Mouse (Mus musculus) testis, postnatal 14 days (tissue): ENCODE measurements around the gene Cd300e.
"Not testable (repeated sequence)": the region's sequence is repeated elsewhere in the genome, so short reads cannot be mapped to it uniquely, and the experiment has no call there.

Experiments used
- DNase-seq: peaks from one replicate; pipeline ENCODE4 v3.0.0; 2021; ENCODE audit warnings: low spot score

The Cd300e gene

DNA sequence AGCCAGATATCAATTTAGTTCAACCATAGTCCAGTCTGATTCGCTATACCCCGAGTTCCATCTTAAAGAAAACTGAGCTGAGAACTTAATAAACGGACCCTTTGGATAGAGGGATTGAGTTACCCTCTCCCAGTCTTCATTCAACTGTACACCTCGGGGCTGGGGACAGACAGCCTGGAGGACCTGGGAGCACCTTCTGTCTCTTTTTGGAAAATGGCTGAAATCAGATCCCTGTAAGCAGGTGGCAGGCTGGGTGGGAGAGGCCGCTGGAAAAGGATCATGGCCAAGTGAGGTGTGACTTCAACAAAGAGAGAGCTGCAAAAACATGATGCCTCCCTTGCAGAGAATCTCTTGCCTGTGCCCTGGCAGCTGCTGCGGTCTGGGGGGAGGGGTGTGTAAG lies 20.2 kb upstream of the Cd300e start:
- DNase-seq, result no peak

DNA sequence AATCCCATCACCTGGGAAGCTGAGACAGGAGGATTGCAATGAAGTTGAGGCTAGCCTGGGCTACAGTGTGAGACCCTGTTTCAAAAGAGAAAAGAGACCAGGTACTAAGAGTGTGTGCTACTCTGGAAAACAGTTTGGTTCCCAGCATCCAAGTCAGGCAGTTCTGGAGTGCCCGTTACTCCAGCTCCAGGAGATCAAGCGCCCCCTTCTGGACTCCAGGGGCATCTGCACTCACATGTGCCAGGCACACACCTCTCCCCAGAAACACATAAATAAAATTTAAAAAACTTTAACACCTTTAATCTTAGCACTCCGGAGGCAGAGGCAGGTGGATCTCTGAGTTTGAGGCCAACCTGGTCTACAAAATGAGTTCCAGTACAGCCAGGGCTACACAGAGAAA lies 19.4 kb upstream of the Cd300e start:
- no peak for DNase-seq

DNA sequence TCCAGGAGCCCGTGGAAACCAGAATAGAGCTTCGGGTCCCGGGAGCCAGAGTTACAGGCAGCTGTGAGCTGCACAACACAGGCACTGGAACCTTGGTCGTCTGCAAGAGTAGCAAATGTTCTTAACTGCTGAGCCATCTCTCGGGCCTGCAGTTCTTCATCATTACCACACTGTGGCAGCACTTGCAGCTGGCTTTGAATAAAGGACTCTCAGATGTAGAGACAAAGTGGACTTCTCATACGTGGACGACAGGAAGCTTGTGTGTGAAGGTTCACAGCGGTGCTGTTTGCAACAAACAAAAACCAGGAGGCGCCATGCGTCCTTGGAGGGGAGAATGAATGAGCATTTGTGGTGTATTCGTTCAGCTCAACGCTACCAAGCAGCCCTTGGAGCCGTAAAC lies 18.9 kb upstream of the Cd300e start:
- peak; percentile 26 for DNase-seq

DNA sequence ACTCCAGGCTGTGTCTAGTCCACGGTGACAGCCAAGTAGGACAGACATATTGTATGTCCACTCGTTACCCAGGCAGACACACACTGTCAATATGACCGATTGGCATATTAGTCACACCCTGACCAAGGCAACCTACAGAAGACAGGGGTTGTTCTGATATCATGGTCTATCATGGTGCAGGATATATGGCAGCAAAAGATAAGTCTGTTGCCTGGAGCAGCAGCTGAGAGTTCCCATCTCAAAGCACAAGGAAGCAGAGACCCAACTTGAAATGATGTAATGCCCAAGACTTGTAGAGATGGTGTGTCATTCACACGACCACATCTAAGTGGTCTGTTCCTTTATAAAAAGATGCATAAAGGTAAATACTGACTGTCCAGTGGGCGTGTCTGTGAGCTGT lies 16.7 kb upstream of the Cd300e start:
- no peak for DNase-seq

DNA sequence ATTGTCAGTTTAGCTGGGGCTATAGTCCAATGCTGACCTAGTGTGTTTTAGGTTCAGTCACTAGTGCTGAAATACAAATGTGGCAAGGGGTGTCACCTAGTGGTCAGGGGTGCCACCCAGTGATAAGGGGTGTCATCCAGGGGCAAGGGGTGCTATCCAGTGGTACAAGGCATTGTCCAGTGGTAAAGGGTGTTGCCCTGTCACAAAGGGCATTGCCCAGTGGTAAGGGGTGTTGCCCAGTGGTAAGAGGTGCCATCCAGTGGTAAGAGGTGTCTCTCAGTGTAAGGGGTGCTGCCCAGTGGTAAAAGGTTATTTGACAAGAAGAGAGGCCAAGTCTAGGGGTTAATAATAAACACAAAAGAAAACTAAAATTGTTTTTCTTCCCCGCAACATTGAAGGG lies 15.5 kb upstream of the Cd300e start:
- no peak for DNase-seq

DNA sequence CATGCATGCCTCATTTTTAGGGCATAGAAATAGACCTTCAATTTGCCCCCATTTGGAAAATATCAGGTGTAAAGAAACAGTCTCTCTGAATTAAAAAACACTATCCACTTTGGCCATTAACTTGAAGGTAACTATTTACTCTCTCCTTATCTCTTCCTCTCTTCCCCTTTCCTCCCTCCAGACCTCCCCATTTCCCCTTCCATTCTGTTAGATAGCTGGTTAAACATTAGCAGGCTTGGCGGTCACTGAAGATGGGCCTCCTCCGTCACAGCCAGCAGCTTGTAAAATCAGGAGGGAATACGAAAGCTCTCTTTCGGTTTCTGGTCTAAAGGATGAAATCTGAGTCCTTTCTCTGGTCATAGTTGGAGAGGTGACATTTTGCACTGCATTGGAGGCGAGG lies 13.9 kb upstream of the Cd300e start:
- no peak for DNase-seq

DNA sequence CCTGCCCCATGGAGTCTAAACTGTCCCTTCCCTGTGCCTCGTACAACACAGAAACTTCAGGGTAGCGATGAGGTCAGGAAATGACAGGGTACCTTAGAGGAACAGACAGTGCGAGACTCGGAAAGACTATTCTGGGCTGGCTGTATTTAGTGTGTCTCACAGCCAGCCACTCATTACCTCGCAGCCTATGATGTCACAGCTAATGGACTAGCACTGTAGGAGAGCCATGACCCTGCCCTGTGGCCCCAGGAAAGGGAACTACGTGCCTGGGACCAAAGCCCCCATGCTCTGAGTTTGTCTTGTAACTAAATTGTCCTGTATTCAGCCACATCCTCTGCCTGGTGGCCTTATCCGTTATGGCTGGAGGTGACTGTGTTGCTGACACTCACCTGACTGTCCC lies 13.4 kb upstream of the Cd300e start:
- DNase-seq, result no peak

DNA sequence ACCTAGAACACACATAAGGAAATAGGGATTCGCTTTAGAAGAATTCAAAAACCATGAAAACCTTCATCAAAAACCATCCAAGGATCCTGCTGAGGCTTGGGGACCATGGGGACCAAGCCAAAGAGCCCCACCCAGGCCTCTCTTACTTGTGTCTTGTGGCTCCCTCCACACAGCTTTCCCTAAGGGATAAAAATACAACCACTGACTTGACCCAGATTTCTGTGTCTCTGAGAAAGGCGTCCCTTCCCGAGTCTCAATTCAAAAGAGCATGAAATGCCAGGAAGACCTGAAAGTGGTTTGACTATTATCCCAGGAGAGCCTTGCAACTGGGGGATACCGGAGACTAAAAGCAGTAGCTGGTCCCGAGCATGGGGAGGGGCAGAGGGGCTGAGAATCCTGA lies 11.0 kb upstream of the Cd300e start:
- DNase-seq, result no peak

DNA sequence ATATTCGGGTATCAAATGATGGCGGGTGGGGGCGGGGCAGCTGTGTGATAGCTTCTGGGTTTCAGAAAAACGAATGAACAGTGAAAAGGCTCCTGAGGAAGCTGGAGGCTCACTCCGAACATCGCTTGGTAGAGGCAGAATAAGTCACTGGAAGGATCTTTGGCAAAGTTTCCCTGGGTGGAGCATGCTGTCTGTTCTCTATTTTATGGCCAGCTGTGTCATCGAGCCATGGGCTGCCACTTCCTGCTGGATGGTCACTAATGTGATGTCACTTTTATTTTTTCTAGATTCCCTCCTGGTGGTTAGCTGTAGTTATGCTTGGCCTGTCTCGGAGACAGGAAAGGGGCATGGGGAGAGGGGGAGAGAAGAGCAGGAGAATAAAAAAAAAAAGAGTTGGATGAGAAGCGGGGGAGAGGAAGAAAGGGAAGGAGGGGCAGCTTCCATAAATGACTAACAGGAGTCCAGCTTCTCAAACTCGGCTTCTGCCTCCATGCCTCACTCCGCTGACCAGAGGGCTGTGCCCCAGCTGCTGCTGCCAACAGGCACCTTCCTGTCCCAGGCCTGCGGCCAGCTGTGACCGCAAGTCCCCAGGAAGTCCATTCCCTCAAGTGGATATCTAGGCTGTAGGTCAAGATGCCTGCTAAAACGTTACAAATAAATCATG lies 9.8 kb upstream of the Cd300e start:
- DNase-seq, result no peak

DNA sequence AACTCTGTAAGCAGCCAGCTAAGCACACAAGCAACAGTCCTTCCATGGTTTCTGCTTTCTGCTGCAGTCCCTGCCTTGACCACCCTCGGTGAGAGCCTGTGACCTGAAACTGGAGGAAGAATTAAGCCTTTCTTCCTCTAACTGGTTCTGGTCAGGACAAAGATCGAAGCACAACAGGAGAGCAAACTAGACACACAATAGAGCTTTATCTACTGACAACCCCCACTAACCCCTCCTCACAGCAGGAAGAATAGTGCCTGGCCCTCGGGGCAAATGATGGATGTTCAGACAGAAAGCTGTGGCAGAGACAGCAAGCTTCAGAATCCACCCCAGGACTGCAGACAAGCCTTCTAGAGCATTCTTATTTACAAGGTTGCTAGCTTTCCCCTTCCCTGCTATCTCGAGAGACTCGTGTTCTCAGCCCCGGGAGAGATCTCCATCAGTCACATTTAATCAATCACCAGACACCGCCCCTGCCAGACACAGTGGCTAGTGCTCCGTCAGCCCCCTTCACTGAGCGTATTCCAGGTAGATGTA lies 9.1 kb upstream of the Cd300e start:
- DNase-seq, result no peak

DNA sequence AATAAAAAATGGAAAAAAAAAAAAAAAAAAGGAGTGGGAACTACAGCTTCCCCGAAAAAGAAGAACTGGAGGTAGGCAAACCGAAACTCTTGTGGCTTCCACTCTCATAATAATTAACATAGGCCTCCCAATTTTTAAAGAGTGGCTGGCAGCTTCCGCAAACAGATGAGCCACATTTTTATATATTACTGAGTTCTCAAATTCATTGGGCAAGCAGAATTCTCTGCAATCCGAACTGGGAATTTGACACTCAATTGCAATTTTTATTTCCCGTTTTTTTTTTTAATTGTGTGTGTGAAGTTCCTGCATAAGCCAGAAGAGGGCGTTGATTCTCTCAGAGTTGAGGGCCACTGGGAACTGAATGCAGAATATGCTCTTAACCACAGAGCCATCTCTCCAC lies 4.8 kb upstream of the Cd300e start:
- DNase-seq, result no peak

DNA sequence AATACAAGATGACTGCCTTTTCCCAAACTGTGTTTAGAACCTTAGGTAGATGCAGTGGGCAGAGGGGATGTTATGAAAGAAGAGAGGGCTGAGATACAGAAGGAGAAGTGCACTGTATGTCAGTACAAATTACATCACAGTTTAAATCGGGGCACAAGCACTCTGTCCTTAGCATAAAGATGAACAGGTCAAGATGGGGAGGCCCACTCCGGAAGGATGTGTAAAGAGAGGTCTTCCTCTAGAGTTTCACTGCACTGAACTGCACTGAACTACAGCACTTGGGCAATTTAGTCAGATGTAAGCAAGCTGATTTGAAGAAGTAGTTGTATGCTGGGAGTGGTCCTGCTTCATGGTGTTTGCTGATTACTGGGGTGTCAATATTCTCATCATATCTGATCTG lies 2.2 kb downstream of the Cd300e start:
- DNase-seq, result no peak

DNA sequence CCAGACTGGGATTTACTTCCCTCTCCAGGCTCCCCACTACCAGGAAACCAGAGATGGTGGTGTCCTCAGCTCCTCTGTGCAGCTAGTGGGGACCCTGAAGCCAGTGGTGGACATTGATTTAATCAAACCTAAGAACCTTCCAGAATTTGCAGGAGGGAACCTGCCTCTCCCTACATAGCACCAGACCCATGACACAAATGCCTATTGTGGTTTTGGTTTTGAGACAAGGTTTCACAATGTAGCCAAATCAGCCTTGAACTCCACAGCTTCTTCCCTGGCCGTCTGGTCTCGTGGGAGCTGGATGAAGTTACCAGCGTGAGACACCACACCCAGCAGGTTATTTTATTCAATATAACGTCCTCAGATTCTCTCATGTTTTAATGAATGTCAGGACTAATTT lies 3.3 kb downstream of the Cd300e start:
- DNase-seq, result peak; percentile 50

DNA sequence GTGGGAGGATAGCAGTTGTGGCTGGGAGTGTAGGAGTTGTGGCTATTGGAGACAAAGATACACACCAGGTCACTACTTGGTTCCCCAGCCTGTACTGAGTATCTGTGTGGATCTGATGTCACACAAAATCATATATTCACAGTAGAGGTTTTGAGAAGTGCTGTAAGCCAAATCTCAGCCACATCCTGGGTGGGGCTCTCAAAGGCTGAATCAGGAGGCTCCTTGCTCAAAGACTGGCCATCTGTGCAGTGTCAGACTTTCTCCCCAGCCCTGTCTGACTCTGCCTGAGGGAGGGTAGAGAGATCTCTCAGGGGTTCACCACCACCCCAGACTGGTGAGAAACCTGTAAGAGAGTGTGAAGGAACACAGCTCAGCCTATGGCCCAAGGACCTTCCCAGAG lies 7.4 kb downstream of the Cd300e start:
- DNase-seq, result no peak

DNA sequence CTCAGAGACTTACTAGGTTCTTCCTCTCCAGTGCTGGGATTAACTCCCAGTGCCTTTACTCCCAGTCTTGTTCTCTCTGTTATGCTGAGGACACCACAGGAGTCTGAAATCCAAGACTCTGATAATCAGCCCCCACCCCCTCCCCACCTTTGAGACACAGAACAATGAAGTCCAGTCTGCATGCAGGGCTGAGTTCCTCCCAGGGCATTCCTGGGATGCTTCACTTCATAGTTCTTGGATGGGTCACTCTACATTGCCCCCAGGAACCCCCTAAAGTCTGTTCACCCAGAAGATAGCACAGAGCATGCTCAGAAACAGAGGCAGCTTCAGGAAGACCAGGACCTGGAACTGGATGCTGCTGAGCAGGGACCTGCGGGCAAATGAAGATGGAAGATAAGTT lies 9.0 kb downstream of the Cd300e start:
- DNase-seq, result no peak

DNA sequence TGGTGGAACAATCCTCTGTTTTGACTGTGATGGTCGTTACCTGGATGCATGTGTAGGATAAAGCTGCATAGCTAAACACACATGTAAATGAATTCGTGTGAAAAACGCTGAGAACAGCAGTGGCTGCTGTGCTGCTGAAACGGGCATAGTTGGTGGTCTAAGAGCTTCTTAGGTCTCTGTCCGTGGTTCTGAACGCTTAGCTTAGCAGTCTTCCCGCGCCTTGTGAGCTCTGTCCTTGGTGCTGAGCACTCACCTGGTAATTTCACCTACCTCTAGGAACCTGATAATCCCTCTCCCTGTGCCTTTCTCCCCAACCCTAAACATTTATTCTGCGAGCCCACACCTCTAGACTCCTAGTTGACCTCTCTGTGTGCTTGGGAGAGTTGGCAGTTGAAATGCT lies 9.8 kb downstream of the Cd300e start:
- peak; percentile 56 for DNase-seq

DNA sequence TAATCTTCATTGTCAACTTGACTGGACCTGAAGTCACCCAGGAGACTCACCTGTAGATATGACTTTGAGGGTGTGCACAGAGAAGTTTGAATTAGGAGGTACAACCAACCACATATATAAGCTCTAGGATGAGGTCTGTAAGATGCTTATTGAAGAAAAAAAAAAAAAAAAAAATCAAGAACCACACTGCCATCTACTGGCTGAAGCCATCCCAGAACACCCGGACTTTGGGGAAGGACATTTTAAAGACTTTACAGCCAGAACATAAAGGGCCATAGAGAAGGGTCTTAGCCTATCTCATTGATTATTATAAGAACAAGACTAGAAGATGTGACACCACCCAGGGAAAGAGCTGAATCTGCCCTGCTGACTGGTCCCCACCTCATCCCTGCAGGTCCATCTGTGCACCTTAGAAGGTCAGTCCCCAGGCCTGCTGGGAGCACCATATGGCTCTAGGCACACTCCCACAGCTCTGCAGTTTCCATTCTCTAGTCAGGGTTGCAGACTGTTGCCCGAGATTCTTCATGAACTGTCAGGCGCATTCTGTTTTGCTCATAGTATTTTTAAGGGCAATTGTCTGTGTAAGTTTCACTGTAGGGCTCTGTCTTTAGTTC lies 12.6 kb downstream of the Cd300e start:
- no peak for DNase-seq

DNA sequence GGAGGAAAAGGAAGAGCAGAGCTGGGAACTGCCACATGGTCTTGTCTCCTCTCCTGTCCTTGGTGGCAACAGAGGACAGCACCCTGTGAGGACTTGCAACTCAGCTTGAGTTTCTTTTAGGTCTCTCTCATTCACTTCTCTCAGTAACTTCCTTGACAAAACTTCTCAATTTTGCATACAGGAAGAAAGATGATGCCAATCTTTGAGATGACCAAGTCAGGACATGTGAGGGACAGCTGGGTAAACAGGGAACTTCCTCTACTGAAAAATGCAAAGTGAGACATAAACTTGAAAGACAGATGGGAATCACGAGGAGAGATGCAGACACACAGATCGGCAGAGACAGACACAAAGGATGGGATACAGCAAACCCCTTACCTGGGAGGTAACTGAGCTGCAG lies 13.7 kb downstream of the Cd300e start, which contains the start of gene Cd300ld3:
Cd300ld3 (minus strand) TSS at position 151 of the 400 bp plus-strand sequence.
- DNase-seq, result no peak

DNA sequence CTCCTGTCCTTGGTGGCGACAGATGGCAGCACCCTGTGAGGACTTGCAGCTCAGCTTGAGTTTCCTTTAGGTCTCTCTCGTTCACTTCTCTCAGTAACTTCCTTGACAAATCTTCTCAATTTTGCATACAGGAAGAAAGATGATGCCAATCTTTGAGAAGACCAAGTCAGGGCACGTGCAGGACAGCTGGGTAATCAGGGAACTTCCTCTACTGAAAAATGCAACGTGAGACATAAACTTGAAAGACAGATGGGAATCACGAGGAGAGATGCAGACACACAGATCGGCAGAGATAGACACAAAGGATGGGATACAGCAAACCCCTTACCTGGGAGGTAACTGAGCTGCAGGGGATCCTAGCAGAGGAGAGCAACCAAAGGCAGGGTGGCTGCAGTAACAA lies 24.3 kb downstream of the Cd300e start, which contains the start of gene Cd300ld5:
Cd300ld5 (minus strand) TSS at position 101 of the 400 bp plus-strand sequence.
- not testable (repeated sequence) for DNase-seq

DNA sequence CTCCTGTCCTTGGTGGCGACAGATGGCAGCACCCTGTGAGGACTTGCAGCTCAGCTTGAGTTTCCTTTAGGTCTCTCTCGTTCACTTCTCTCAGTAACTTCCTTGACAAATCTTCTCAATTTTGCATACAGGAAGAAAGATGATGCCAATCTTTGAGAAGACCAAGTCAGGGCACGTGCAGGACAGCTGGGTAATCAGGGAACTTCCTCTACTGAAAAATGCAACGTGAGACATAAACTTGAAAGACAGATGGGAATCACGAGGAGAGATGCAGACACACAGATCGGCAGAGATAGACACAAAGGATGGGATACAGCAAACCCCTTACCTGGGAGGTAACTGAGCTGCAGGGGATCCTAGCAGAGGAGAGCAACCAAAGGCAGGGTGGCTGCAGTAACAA lies 35.1 kb downstream of the Cd300e start, which contains the start of gene Cd300ld4:
Cd300ld4 (minus strand) TSS at position 101 of the 400 bp plus-strand sequence.
- not testable (repeated sequence) for DNase-seq

DNA sequence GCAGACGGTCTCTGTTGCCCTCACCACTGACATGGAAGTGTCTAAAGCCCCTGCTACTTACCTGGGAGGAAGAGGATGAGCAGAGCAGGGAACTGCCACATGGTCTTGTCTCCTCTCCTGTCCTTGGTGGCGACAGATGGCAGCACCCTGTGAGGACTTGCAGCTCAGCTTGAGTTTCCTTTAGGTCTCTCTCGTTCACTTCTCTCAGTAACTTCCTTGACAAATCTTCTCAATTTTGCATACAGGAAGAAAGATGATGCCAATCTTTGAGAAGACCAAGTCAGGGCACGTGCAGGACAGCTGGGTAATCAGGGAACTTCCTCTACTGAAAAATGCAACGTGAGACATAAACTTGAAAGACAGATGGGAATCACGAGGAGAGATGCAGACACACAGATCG lies 45.9 kb downstream of the Cd300e start, which contains the start of gene Cd300ld2:
Cd300ld2 (minus strand) TSS at position 101 of the 400 bp plus-strand sequence.
- DNase-seq, result not testable (repeated sequence)

DNA sequence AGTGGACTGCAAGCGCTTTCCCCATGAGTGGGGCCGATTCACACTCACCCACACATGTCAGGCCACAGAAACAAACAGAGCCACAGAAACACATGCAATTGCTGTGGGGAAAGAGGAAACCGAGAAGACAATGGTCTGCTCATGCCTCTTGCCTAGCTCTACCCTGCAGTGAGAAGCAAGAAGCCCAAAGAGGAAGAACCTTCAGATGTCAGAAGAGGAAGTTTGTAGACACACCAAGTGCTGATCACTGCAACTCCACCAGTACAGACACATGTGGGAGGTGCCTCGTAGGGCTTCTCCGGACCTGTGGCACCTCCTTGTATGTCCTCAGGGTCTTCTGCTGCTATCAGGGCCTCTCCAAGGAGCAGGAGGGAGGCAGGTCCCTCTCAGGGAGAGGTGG lies 57.9 kb downstream of the Cd300e start:
- DNase-seq, result no peak
